Comparison of ENCODE assay signal across 15 mouse cellular contexts in genomic region chr8:48802231-48802630, GRCm38 (mm10). TPM values are rescaled to one million over a fixed set of nuclear protein-coding genes. Genes with fewer than 3 reads are reported as not detected.
"Had no signal": no experiment of that assay in that cellular context is flagged by ENCODE, and none has a peak within 500 bp of the region (broad histone marks: within the 10 kb centered on the region; RNA-seq: fewer than 3 reads in every experiment).

No protein-coding gene starts in this region.

- H3K36me3 ChIP-seq: liver, embryonic 13.5 days; midbrain, embryonic 12.5 days; midbrain, embryonic 15.5 days; neural tube, embryonic 12.5 days; neural tube, embryonic 15.5 days had no signal

- H3K9me3 ChIP-seq: liver, embryonic 13.5 days; midbrain, embryonic 12.5 days; midbrain, embryonic 15.5 days; neural tube, embryonic 12.5 days; neural tube, embryonic 15.5 days had no signal

- H3K4me1 ChIP-seq: liver, embryonic 13.5 days; neural tube, embryonic 12.5 days had no signal

- H3K4me3 ChIP-seq: layer of hippocampus, adult 2 months; liver, embryonic 13.5 days; midbrain, embryonic 12.5 days; midbrain, embryonic 15.5 days; neural tube, embryonic 12.5 days; neural tube, embryonic 15.5 days had no signal

- ATAC-seq: lung, postnatal 0 days; midbrain, embryonic 15.5 days had no signal

- H3K27me3 ChIP-seq: liver, embryonic 13.5 days; midbrain, embryonic 12.5 days; midbrain, embryonic 15.5 days; neural tube, embryonic 12.5 days; neural tube, embryonic 15.5 days had no signal

- H3K9ac ChIP-seq: liver, embryonic 13.5 days; lung, embryonic 14.5 days; midbrain, embryonic 12.5 days; midbrain, embryonic 15.5 days; neural tube, embryonic 12.5 days; neural tube, embryonic 15.5 days had no signal

- H3K27ac ChIP-seq: kidney, postnatal 0 days; layer of hippocampus, adult 2 months; liver, embryonic 13.5 days; macrophage; midbrain, embryonic 12.5 days; midbrain, embryonic 15.5 days; neural tube, embryonic 12.5 days; neural tube, embryonic 15.5 days had no signal

- DNase-seq: kidney, adult 18-20 months; kidney, postnatal 25 days; layer of hippocampus, adult 9-11 months; liver, embryonic 13.5 days; lung, embryonic 14.5 days; right cerebral cortex, adult 18-20 months; thymus, postnatal 25 days had no signal

- H3K4me2 ChIP-seq: liver, embryonic 13.5 days; lung, embryonic 14.5 days; midbrain, embryonic 12.5 days; midbrain, embryonic 15.5 days; neural tube, embryonic 12.5 days; neural tube, embryonic 15.5 days had no signal

RNA-seq across cellular contexts. Expression of gene Tenm3, which starts 41.5 kb away (rescaled TPM):
- polyA plus RNA-seq: macrophage had no signal
